Mouse (Mus musculus): Measurements from ENCODE around the gene Erc2.

GRCm38 (mm10) chr14:27668151-27668550 lies 45.9 kb downstream of the Erc2 start:
- TF ChIP-seq CTCF (conservative IDR thresholded peaks at IDR 0.05; ENCODE audit: low read length) (no peak), NANOG (IDR thresholded peaks at IDR 0.05; ENCODE audit: borderline replicate concordance, low read length) (no peak)

Data from E14TG2a.4 (cell line).